Mouse (Mus musculus) stomach, postnatal 0 days (tissue): Measurements from ENCODE around the gene Fbrsl1.

ENCODE experiments used
- CTCF ChIP-seq: IDR thresholded peaks from 2 replicates; pipeline ENCODE4 v1.5.1; 2016; ENCODE audit warnings: antibody characterized with exemption, low read depth, mild to moderate bottlenecking, moderate library complexity
- EP300 ChIP-seq: optimal IDR thresholded peaks from 2 replicates; pipeline ENCODE3; 2016; ENCODE audit warnings: antibody characterized with exemption

GRCm38 (mm10) chr5:110421393-110421792 lies 26.9 kb downstream of the Fbrsl1 start:
- TF ChIP-seq CTCF (no peak), EP300 (no peak)
